Mouse (Mus musculus): Measurements from ENCODE around the gene Gm37240. TPM values are rescaled to one million over a fixed set of nuclear protein-coding genes. Genes with fewer than 3 reads are reported as not detected.

Gm37240 gene
- total RNA-seq, 2 experiments from 2014 or later, result 0.27 to 1.1 TPM

DNA sequence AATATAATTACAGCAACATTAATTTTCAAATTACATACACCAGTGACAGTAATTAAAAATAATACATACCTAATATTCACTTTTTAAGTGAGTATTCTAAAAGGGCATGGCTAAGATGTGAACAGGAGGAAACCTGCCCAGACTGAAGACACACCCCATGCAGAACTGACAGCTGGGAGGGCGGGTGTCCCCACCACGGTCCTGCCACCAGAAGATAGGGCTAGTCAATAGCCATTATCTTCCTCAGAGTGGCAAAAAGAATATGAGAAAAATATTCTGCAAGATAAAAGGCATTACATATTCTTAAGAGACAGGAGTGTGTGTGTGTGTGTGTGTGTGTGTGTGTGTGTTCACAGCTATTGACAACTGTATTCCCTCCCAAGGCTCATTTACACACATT is 162.2 kb downstream of the Gm37240 start:
- no peak for DNase-seq (ENCODE audit: extremely low spot score in 1 of 2, low spot score in 2 of 2)

DNA sequence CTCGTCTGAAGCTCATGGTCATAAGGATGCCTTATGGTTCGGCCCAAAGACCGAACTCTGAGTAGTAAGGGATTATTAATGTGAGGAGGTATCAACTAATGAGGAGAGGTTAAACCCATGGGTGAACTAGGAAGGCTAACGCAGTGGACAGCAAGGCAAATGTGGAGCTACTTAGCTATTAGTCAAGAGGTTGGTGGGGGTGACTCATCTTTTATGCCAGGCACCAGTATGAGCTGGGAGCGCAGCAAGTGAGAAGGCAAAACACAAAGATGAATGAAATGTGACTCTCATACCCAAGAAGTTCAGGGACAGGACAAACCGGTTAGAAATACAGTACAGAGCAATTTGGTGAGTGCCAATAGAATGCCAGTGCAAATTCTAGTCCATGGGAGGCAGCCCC is 164.7 kb downstream of the Gm37240 start:
- DNase-seq (ENCODE audit: extremely low spot score in 1 of 2, low spot score in 2 of 2), result no peak
- intact Hi-C loops (cut with DNase I), result no loop called here
- Histone ChIP-seq H3K27ac (no peak overlapping the region), H3K4me3 (no peak overlapping the region)
- no peak for TF ChIP-seq CTCF (IDR thresholded peaks at IDR 0.05)

More for the DNA sequence above, 162.2 kb downstream of the Gm37240 start:
- intact Hi-C loops (cut with DNase I), result no loop called here
- Histone ChIP-seq H3K27ac (no peak overlapping the region), H3K4me3 (no peak overlapping the region)
- TF ChIP-seq CTCF (IDR thresholded peaks at IDR 0.05), result no peak

DNA sequence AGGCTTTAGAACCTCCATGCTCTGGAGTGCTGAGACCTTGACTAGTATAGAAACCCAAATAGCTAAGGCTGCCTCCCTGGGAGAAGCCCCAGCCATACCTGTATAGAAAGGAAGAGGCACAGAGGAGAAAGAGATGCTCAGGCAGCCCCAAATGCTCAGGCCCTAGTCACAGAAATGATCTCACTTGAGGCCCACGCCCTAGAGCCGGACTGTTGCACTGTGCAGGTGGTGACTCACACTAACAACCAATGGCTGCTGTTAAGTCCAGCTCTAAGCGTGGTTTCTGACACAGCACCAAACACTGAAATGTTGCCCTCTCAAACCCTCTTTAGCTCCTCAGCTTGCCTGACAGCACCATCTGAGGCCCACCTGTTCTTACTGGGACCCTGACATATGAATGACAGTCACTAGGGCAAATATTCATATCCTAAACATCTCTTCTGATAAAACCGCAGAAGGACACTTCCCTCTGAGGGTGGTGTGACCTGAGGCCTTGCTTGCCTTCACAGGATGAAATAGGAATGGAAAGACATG is 171.5 kb downstream of the Gm37240 start:
- DNase-seq (ENCODE audit: extremely low spot score in 1 of 2, low spot score in 2 of 2), result no peak
- intact Hi-C loops (cut with DNase I), result no loop called here
- no peak overlapping the region for H3K4me3 ChIP-seq
- H3K27ac ChIP-seq, result no peak overlapping the region
- no peak for TF ChIP-seq CTCF (IDR thresholded peaks at IDR 0.05)

- Histone ChIP-seq H3K4me3 (no peak overlapping the region), H3K27ac (no peak overlapping the region)
- intact Hi-C loops (cut with DNase I), result no loop called here
- no peak for TF ChIP-seq CTCF (IDR thresholded peaks at IDR 0.05)
- DNase-seq (ENCODE audit: extremely low spot score in 1 of 2, low spot score in 2 of 2), result no peak
Measured at GRCm38 (mm10) chr3:85713936-85714709, 173.2 kb downstream of the Gm37240 start.

DNA sequence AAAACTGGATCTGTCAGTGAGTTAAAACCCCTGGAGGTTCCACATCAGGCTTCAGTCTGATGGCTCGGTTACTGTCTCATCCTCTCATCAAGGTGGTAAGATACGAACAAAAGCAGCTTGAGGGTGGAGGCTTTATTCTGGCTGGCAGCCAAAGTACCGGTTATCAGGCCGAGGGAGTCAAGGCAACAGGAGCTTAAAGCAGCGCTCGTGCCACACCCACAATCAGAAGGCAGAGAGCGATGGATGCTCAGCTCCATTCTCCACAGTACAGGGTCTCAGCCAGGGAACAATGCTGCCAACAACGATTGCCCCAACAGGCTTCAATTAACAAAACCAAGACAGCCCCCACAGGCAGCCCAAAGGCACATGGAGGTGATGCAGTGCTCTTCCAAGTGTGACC is 176.6 kb downstream of the Gm37240 start:
- H3K27ac ChIP-seq, result no peak overlapping the region
- no peak overlapping the region for H3K4me3 ChIP-seq
- DNase-seq (ENCODE audit: extremely low spot score in 1 of 2, low spot score in 2 of 2), result no peak
- no peak for TF ChIP-seq CTCF (IDR thresholded peaks at IDR 0.05)
- intact Hi-C loops (cut with DNase I), result no loop called here

- no peak overlapping the region for H3K4me3 ChIP-seq
- intact Hi-C loops (cut with DNase I), result loop anchor here (2.0 to 10.0 kb wide), 4 partner anchors 209 to 783 kb away; no protein-coding TSS in a partner anchor
- TF ChIP-seq CTCF (IDR thresholded peaks at IDR 0.05), result peak; percentile 88
- DNase-seq (ENCODE audit: extremely low spot score in 1 of 2, low spot score in 2 of 2), result peak; percentile 30 to 40
- H3K27ac ChIP-seq, result no peak overlapping the region
Measured at GRCm38 (mm10) chr3:85707421-85707820, 179.9 kb downstream of the Gm37240 start.

DNA sequence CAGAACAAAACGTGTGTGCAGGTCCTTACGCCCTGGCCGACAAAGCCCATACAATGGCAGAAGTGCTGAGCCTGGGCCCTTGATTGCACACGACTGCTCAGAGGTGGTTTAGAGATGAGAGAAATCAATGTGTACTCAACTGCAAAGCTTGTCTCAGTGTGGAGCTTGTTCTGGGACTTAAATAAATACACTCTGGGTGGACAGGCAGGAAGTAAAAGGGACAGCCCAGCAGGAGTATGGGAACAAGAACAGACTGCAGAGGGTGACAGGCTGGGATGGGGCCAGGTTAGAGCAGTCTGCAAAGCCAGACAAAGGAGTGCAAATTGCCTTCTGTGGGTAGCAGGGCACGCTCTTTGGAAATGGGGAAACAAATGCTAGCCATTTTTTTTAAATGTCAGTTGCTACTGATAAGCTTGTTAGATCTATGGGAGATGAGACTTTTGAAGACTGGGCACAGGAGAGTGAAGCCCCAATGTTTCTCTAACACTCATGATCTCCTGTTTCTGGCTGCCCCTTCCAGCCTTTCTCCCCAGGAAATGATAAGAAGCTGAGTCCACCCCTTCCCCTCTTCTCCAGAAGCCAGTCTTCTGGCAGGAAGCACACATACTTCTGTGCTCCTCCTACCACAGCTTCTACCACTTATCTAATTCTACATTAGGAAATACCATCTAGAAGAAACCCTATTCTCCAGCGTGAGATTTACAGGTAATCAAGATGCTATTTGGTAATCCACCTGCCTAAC is 184.0 kb downstream of the Gm37240 start:
- Histone ChIP-seq H3K27ac (no peak overlapping the region), H3K4me3 (no peak overlapping the region)
- intact Hi-C loops (cut with DNase I), result loop anchor here (10.0 kb wide), 1 partner anchor 779 kb away; no protein-coding TSS in a partner anchor
- TF ChIP-seq CTCF (IDR thresholded peaks at IDR 0.05), result no peak
- no peak for DNase-seq (ENCODE audit: extremely low spot score in 1 of 2, low spot score in 2 of 2)

DNA sequence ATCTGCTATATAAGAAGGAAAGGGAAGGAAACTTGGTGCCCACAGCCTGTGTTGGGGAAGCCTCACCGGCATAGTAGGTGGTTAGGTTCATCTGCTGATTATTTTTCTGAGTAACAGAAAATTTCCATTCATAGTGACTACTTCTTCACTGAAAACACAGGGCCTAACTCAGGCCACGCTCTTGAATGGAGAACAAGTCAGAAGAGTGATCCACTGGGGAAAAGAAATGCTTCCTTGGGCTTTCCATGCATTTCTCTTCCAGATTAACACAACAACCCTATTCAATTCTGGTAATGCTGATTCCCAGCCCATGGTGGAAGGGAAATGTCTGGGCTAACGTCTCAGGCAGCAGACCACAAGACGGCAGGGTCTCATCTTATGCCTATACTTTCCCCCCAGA is 188.8 kb downstream of the Gm37240 start:
- no peak for TF ChIP-seq CTCF (IDR thresholded peaks at IDR 0.05)
- intact Hi-C loops (cut with DNase I), result no loop called here
- Histone ChIP-seq H3K4me3 (no peak overlapping the region), H3K27ac (no peak overlapping the region)
- DNase-seq (ENCODE audit: extremely low spot score in 1 of 2, low spot score in 2 of 2), result no peak

DNA sequence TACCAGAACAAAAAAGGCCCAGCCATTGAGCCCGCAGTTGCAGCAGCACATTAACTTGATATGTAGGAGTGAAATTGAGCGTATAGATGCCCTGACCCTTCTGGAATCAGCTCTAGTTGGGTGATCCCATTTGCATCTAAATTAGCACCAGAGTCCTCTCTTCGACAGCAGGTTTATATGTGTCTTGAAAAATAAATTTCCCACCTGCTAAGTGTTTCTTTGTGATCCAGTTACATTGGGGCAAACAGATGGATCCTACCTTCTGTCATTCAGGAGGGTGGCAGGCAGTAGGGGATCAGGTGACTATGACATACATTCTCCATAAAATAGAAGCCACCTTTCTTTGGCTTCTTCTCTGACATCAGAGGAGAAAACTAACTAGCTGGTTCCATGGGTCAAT is 192.3 kb downstream of the Gm37240 start:
- no peak overlapping the region for H3K4me3 ChIP-seq
- intact Hi-C loops (cut with DNase I), result no loop called here
- DNase-seq (ENCODE audit: extremely low spot score in 1 of 2, low spot score in 2 of 2), result no peak
- H3K27ac ChIP-seq, result no peak overlapping the region
- no peak for TF ChIP-seq CTCF (IDR thresholded peaks at IDR 0.05)

GRCm38 (mm10) chr3:85693013-85693412 is 194.3 kb downstream of the Gm37240 start:
- H3K27ac ChIP-seq, result no peak overlapping the region
- no peak for DNase-seq (ENCODE audit: extremely low spot score in 1 of 2, low spot score in 2 of 2)
- intact Hi-C loops (cut with DNase I), result no loop called here
- no peak for TF ChIP-seq CTCF (IDR thresholded peaks at IDR 0.05)
- no peak overlapping the region for H3K4me3 ChIP-seq

- Histone ChIP-seq H3K27ac (no peak overlapping the region), H3K4me3 (no peak overlapping the region)
- intact Hi-C loops (cut with DNase I), result no loop called here
- TF ChIP-seq CTCF (IDR thresholded peaks at IDR 0.05), result no peak
- no peak for DNase-seq (ENCODE audit: extremely low spot score in 1 of 2, low spot score in 2 of 2)
Measured at GRCm38 (mm10) chr3:85691134-85691533, 196.2 kb downstream of the Gm37240 start.

GRCm38 (mm10) chr3:85688341-85688740 is 199.0 kb downstream of the Gm37240 start:
- Histone ChIP-seq H3K4me3 (no peak overlapping the region), H3K27ac (no peak overlapping the region)
- no peak for TF ChIP-seq CTCF (IDR thresholded peaks at IDR 0.05)
- no peak for DNase-seq (ENCODE audit: extremely low spot score in 1 of 2, low spot score in 2 of 2)
- intact Hi-C loops (cut with DNase I), result no loop called here
